Mouse (Mus musculus): ENCODE measurements at regions not wholly inside any gene's neighbourhood (a gene's known extent, or its start where the extent isn't known, plus 50 kb on each side); places are given as distances from the start of the nearest gene placed in this dataset.

- TF ChIP-seq CTCF (IDR thresholded peaks at IDR 0.05; ENCODE audit: insufficient read depth, low read length) (no peak), POLR2A (IDR thresholded peaks at IDR 0.05; ENCODE audit: borderline replicate concordance, extremely low read depth, low read depth, low read length) (no peak)
Observed at GRCm38 (mm10) chr1:90493481-90493880, 109.3 kb upstream of the Cops8 start.

All from lung, adult 2 months (tissue).